Mouse (Mus musculus) c-Kit-positive CD71-positive TER-119-positive erythroid progenitor cells, embryonic 14.5 days (primary cell): ENCODE data around the gene Phf13.
A peak's percentile ranks its signal among the peaks of the same experiment; 100 is the strongest.

Experiments used
- DNase-seq: peaks from one replicate; pipeline ENCODE4 v3.0.0-alpha.2; 2013; ENCODE audit warnings: low spot score

The Phf13 gene

DNA sequence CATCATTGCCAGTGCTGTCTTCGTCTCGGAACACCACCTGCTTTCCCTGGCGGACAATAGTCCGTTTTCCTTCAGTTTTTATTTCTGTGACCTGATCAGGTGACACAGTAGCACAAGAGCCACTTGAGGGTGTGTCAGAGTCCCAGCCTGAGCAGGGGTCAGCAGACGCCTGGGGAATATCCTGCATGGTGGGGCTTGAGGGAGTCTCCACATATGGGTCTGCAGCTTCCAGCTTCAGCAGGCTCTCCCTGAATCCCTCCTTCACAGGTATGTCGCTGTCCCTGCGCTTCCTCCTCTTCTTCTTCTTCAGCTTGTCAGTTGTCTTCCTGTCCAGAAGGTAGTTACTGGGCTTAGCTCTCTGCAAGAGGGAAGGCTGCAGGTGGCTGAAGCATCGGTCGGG lies 4.0 kb downstream of the Phf13 start:
- no peak for DNase-seq

GRCm38 (mm10) chr4:151989110-151989488 lies 7.0 kb downstream of the Phf13 start:
- DNase-seq, result no peak

DNA sequence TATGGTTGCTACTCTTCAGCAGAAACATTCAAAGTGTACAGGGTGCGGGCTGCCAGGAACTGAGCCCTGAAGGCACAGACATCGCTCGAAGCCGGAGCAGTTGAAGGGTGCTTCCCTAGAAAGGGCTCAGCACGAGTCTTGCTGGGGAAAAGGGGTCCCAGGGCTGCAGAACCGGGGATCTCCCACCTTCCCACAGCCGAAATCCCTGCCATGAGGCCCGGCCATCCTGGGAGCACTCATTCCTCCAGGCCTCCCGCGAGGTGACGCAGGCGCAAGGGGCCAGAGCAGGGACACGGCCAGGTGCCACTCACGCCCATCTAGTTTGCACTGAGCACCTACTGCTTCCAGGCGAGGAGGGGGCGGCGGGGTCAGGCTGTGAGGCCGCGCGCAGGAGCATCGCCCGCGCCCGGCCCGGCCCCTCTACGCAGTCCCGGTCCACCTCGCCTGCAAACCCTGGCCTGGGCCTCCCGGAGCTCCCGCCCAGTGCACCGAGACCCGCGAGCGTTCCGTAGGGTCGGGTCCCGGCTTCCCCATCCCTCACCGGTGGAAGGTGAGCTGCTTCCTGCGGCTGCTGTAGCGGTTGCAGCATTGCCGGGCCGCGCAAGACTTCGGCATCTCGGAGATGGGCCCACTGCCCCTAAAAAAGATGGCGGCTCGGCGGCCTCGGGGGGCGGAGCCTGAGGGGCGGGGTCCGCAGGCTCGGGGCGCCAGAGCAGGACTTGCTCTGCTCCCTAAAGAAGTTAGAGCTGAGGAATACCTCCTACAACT lies 7.5 kb downstream of the Phf13 start, which contains the start of gene Thap3:
Gene Thap3, minus strand, starts transcription at position 656 of the 768 bp plus-strand sequence.
- DNase-seq, result peak; percentile 54

DNA sequence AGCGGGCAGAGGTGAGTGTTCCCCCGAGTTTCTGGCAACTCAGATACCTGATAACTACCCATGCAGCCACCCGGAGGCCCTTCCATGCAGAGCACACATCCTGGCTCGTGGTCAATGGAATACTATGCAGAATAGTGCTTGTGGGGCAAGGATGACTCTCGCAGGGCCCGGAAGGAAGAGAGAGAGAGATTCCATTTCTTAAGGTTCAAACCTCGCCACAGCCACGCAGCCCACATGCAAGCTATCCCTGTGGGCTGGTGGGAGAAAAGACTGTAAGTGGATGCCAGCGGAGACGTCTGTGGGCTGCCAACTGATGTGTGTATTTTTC lies 8.1 kb downstream of the Phf13 start:
- no peak for DNase-seq

- no peak for DNase-seq
These were observed 9.4 kb downstream of the Phf13 start for GRCm38 (mm10) chr4:151986650-151987049.

GRCm38 (mm10) chr4:151985886-151986285 lies 10.2 kb downstream of the Phf13 start:
- no peak for DNase-seq

DNA sequence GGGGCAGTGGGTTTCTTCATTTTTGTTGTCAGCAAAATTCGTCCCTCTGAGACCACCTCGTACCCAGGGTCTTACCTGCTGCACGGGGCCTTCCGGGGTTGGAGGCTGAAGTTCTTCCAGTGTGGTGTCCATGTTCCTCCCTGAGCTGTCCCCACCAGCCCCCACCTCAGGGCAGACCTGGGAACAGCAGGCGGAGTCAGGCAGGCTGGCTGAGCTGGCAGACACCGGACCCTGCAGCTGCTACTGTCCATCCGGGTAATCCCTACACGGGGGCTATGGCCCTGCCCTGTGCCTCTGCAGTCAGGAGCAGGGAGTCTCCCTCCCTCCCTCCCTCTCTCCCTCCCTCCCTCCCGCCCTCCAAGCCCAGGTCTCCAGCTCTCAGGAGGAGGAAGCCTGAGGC lies 12.5 kb downstream of the Phf13 start:
- no peak for DNase-seq

DNA sequence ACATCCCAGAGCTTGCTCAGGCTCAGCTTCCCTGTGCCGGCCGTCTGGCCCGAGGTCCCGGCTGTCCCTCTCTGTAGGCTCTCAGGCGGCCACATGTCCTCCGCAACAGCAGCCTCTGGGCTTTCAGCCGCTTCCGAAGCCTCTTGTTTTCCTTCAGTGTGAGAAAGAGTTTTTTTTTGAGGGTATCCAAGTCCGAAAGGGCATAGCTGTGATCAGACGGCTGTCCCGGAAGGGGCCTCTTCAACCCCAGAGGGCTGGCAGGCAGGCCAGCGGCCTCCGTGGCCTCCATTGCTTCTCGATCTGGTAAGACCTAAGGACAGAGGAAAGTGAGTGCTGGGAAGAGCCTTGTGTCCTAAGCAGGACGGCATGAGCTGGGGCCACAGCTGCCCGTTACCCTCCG lies 13.0 kb downstream of the Phf13 start:
- DNase-seq, result no peak

DNA sequence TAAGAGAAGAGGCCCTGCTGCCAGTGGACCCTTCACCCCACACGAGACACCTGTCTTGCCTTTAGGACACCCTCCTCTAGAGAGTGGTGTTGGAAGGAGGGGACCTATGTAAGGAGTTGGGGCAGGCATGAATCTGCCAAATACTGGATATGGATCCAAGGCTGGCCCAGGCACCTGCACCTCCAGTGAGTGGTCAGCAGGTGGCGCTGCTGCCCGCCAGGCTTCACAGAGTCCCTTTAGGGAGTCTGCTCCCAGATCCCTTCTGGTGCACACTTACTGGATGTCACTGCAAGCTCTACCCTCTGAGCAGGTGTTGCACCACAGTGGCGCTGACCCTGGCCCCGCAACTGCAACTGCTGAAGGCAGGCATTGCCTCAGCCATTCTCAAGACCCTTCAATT lies 14.7 kb downstream of the Phf13 start:
- peak; percentile 74 for DNase-seq

- no peak for DNase-seq
These were observed 15.4 kb downstream of the Phf13 start for GRCm38 (mm10) chr4:151980699-151981098.

DNA sequence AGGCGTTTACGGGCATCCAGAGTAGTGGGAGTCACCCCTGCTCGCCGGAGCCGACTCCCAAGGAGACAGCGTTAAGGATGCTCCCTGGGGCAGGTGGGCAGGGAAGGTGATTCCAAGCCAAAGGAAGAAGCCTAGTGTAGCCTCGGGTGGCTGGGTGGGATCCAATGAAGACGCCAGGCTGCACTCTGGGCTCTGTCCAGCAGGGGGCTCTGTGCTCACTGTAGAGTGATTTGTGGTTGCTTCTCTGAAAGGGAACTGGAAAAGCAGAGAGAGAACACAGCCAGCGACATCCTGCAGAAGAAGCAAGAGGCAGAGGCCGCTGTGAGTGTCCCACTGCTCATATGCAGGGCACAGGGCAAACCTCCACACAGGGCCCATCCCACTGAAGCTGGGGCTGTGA lies 18.3 kb downstream of the Phf13 start:
- peak; percentile 70 for DNase-seq

GRCm38 (mm10) chr4:151975441-151975840 lies 20.6 kb downstream of the Phf13 start:
- peak; percentile 67 for DNase-seq

DNA sequence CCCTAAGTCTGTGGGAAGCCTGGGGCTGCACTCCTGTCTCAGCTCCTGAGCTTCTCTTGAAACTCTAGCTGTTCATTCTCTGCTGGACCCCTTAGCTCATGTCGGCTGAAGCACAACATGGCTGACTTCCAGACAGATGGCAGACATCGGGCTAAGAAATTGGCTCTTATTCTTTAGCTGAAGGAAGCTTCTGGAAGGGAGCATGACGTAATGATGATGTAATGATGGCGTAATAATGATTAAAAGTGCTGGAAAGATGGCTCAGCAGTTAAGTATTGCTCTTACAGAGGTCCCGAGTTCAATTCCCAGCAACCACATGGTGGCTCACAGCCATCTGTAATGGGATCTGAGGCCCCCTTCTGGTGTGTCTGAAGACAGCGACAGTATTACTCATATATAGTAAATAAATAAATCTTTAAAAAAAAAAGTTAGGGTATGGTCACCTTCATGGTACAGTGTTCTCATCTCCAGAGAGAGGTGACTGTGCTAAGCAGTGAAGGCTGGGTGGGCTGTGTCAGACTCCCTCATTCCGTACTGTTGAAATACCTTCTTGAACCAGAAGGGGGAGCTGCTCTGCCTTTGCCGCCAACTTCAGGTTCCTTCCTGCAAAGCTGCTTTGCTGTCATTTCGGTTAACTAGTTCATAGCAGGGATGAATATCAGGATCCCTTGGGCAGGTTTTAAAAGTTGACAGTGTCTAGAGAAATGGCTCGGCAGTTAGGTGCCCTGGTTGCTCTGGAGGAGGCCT lies 23.7 kb downstream of the Phf13 start:
- no peak for DNase-seq

GRCm38 (mm10) chr4:151968204-151968921 lies 27.7 kb downstream of the Phf13 start:
- DNase-seq, result no peak

DNA sequence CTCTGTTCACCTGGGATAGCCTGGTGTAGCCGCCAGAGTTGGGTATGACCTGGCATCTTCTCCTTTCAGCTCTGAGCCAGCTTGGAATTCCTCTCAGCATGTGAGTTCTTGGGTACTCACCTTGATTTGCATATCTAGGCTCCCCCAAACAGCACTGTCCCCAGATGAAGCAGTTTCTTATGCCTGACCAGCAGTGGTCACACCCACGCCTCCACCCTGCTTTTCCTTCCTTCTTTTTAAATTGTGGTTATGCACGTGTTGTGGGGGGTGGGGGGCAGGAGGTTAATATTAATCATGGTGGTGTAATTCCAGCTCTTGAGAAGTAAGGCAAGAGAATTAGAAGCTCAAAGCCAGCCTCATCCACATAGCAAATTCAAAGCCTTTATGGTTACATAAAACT lies 33.2 kb downstream of the Phf13 start:
- DNase-seq, result no peak

GRCm38 (mm10) chr4:151960513-151960854 lies 35.6 kb downstream of the Phf13 start:
- DNase-seq, result peak; percentile 91

- DNase-seq, result no peak
These were observed 36.1 kb downstream of the Phf13 start for GRCm38 (mm10) chr4:151959849-151960512.

DNA sequence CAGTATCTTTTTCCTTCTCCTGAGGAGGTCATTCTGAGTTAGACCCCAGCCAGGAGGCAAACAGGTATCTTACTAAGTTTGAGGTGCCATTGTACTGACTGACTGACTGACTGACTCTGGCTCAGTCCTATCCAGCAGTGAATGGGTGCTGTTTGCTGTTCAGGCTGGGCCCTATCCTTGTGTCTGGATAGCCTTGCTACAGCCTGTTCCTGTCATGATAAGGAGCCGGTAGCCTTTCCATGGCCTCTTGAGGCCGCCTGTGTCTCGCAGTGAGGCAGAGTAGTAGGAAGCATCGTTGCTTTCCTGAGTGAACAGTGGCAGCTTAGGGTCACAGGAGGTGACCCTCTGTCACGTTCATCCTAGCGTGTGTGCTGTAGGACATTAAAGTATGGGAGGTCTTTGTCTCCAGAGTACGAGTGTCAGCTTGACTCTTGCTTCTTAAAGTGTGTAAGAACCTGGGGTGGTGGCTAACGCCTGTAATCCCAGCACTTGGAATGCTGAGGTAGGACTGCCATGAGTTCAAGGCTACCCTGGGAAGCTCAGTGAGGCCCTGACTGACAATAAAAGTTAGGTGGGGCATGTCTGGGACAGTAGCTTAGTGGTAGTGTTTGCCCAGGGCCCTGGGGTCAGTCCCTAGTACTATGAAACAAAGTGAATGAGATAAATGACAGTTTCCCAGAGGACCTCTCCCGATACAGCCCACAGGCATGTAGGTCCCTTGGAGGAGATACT lies 38.3 kb downstream of the Phf13 start:
- DNase-seq, result peak; percentile 77

DNA sequence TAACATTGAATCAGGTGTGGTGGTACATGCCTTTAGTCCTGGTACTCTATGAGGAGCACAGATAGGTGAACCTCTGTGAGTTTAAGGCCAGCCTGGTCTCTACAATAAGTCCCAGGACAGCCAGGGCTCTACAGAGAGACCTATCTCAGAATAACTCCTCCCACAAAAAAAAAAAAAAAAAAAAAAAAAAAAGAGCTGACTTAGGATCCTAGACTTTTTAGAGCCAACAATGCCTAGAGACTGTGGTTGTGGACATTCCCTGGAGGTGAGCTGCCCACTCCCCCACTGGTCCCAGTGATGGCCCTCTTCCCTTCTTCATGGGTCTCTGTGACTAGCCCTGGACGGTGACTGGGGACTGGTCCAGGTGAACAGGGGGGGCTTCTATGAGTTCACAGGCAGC lies 40.3 kb downstream of the Phf13 start:
- no peak for DNase-seq

DNA sequence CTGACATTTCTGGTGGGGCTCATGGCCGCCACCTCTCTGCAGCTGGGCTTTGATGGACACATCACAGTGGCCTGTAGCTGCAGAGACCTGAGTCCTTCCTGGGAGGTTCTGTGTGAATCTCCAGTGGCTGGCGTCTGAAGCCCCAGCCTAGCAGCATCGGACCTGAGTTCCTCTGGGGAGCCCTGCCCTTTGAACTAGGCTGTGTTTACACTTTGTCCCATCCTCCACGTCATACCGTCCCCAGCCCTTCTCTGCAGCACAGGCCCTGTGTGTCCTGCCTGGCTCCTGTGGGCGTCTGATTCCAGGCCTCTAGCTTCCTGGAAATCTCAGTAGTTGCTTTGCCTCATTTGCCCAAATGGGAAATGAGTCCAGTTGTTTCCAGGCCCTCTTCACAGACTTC lies 42.8 kb downstream of the Phf13 start:
- DNase-seq, result no peak

- no peak for DNase-seq
These were observed 47.3 kb downstream of the Phf13 start for GRCm38 (mm10) chr4:151948497-151949471.
